Mouse (Mus musculus) hindbrain, embryonic 15.5 days (tissue): ENCODE measurements around the gene Hsd17b2. TPM values are rescaled to one million over a fixed set of nuclear protein-coding genes. Genes with fewer than 3 reads are reported as not detected.

Experiments
- ATAC-seq: fragments of 200-750 bp; cut with Nextera tagmentation; 2 replicates; pipeline ENCODE4 v1.8.0; 2017; ENCODE audit warnings: low read depth, moderate number of reproducible peaks, moderate TSS enrichment; ENCODE audit not compliant: low FRiP score
- H3K27ac ChIP-seq: fragments of 300-500 bp; sonication (generic); replicated peaks from 2 replicates; pipeline ENCODE4 v1.5.1; 2015; ENCODE audit warnings: mild to moderate bottlenecking, inconsistent platforms
- H3K27me3 ChIP-seq: fragments of 300-500 bp; sonication (generic); 2 replicates; pipeline ENCODE4 v1.6.1; 2015; ENCODE audit warnings: control low read depth, inconsistent platforms
- H3K36me3 ChIP-seq: fragments of 300-500 bp; sonication (generic); 2 replicates; pipeline ENCODE4 v1.6.1; 2015; ENCODE audit warnings: control low read depth, inconsistent platforms
- H3K4me1 ChIP-seq: fragments of 300-500 bp; sonication (generic); replicated peaks from 2 replicates; pipeline ENCODE4 v1.6.1; 2015; ENCODE audit warnings: control low read depth, inconsistent platforms
- H3K4me2 ChIP-seq: fragments of 300-500 bp; sonication (generic); 2 replicates; pipeline ENCODE4 v1.6.1; 2015; ENCODE audit warnings: moderate library complexity, mild to moderate bottlenecking, inconsistent platforms
- H3K4me3 ChIP-seq: fragments of 300-500 bp; sonication (generic); 2 replicates; pipeline ENCODE4 v1.5.1; 2015; ENCODE audit warnings: mild to moderate bottlenecking, inconsistent platforms
- H3K9ac ChIP-seq: fragments of 300-500 bp; sonication (generic); 2 replicates; pipeline ENCODE4 v1.6.1; 2015; ENCODE audit warnings: inconsistent platforms
- H3K9me3 ChIP-seq: fragments of 300-500 bp; sonication (generic); 2 replicates; pipeline ENCODE4 v1.6.1; 2016; ENCODE audit warnings: control low read depth, inconsistent platforms
- WGBS: fragments of 180-500 bp; shearing (Covaris S2); methylation state at CpG from one replicate; pipeline ENCODE4 v1.1.7; 2015; 5-methylcytosine and 5-hydroxymethylcytosine counted together
- polyA plus RNA-seq: library from polyadenylated mRNA; unstranded; fragments of >200 nt; fragmentation: Nextera tagmentation; extraction: Ambion mirVana; gene quantifications from 2 replicates; pipeline ENCODE4 v1.2.1, GENCODE M21; 2015

Gene Hsd17b2
- polyA plus RNA-seq, 1 experiment from 2014 or later: 0.26 TPM

- Histone ChIP-seq H3K4me3 (no peak overlapping the region), H3K9me3 (no peaks in the 10 kb centered on the region), H3K9ac (no peak overlapping the region), H3K27ac (no peak overlapping the region), H3K4me1 (no peaks in the 10 kb centered on the region), H3K36me3 (no peaks in the 10 kb centered on the region), H3K4me2 (no peak overlapping the region), H3K27me3 (no peaks in the 10 kb centered on the region)
- 88% methylated on average over 10 of the region's 10 CpGs for WGBS
- no peak for ATAC-seq
These were observed 17.7 kb upstream of the Hsd17b2 start for GRCm38 (mm10) chr8:117683925-117684472.

- Histone ChIP-seq H3K4me3 (no peak overlapping the region), H3K4me2 (no peak overlapping the region), H3K27me3 (no peaks in the 10 kb centered on the region), H3K36me3 (no peaks in the 10 kb centered on the region), H3K4me1 (no peaks in the 10 kb centered on the region), H3K9ac (no peak overlapping the region), H3K27ac (no peak overlapping the region), H3K9me3 (no peaks in the 10 kb centered on the region)
- no peak for ATAC-seq
- WGBS: 69% methylated on average over 11 of the region's 11 CpGs
These were observed 17.2 kb upstream of the Hsd17b2 start for GRCm38 (mm10) chr8:117684504-117684903.

GRCm38 (mm10) chr8:117687890-117688289 is 13.8 kb upstream of the Hsd17b2 start:
- Histone ChIP-seq H3K9ac (no peak overlapping the region), H3K4me1 (no peaks in the 10 kb centered on the region), H3K27me3 (no peaks in the 10 kb centered on the region), H3K36me3 (no peaks in the 10 kb centered on the region), H3K4me2 (no peak overlapping the region), H3K9me3 (no peaks in the 10 kb centered on the region), H3K4me3 (no peak overlapping the region), H3K27ac (no peak overlapping the region)
- no peak for ATAC-seq
- 92% methylated on average over 7 of the region's 7 CpGs for WGBS

GRCm38 (mm10) chr8:117692131-117692530 is 9.6 kb upstream of the Hsd17b2 start:
- Histone ChIP-seq H3K9ac (no peak overlapping the region), H3K27me3 (no peaks in the 10 kb centered on the region), H3K9me3 (no peaks in the 10 kb centered on the region), H3K27ac (no peak overlapping the region), H3K36me3 (no peaks in the 10 kb centered on the region), H3K4me3 (no peak overlapping the region), H3K4me1 (no peaks in the 10 kb centered on the region), H3K4me2 (no peak overlapping the region)
- ATAC-seq: no peak
- 92% methylated on average over 4 of the region's 4 CpGs for WGBS

- Histone ChIP-seq H3K36me3 (no peaks in the 10 kb centered on the region), H3K4me3 (no peak overlapping the region), H3K9ac (no peak overlapping the region), H3K4me2 (no peak overlapping the region), H3K27ac (no peak overlapping the region), H3K27me3 (no peaks in the 10 kb centered on the region), H3K4me1 (no peaks in the 10 kb centered on the region), H3K9me3 (no peaks in the 10 kb centered on the region)
- no peak for ATAC-seq
- 89% methylated on average over 1 of the region's 1 CpGs for WGBS
These were observed 6.1 kb upstream of the Hsd17b2 start for GRCm38 (mm10) chr8:117695636-117696035.

- Histone ChIP-seq H3K27me3 (no peaks in the 10 kb centered on the region), H3K27ac (no peak overlapping the region), H3K4me1 (peaks cover 7% of the 10 kb centered on the region), H3K36me3 (no peaks in the 10 kb centered on the region), H3K4me3 (no peak overlapping the region), H3K9me3 (no peaks in the 10 kb centered on the region), H3K9ac (no peak overlapping the region), H3K4me2 (no peak overlapping the region)
- WGBS: 40% methylated on average over 5 of the region's 5 CpGs
- ATAC-seq: no peak
These were observed 4.5 kb upstream of the Hsd17b2 start for GRCm38 (mm10) chr8:117697248-117697647.

- peaks cover 7% of the 10 kb centered on the region for H3K4me1 ChIP-seq
- ATAC-seq: no peak
- 56% methylated on average over 8 of the region's 8 CpGs for WGBS
- no peak overlapping the region for H3K27ac ChIP-seq
- H3K27me3 ChIP-seq: no peaks in the 10 kb centered on the region
- H3K9ac ChIP-seq: no peak overlapping the region
- H3K4me2 ChIP-seq: no peak overlapping the region
- H3K9me3 ChIP-seq: no peaks in the 10 kb centered on the region
- H3K4me3 ChIP-seq: no peak overlapping the region
- no peaks in the 10 kb centered on the region for H3K36me3 ChIP-seq
These were observed 1.0 kb upstream of the Hsd17b2 start for GRCm38 (mm10) chr8:117700699-117701098.

- H3K9me3 ChIP-seq: no peaks in the 10 kb centered on the region
- H3K4me2 ChIP-seq: no peak overlapping the region
- WGBS: 93% methylated on average over 8 of the region's 8 CpGs
- H3K27me3 ChIP-seq: no peaks in the 10 kb centered on the region
- H3K9ac ChIP-seq: no peak overlapping the region
- no peak for ATAC-seq
- H3K27ac ChIP-seq: no peak overlapping the region
- no peak overlapping the region for H3K4me3 ChIP-seq
- peaks cover 7% of the 10 kb centered on the region for H3K4me1 ChIP-seq
- H3K36me3 ChIP-seq: no peaks in the 10 kb centered on the region
These were observed 458 bp upstream of the Hsd17b2 start for GRCm38 (mm10) chr8:117701246-117701645.

- no peak for ATAC-seq
- H3K4me1 ChIP-seq: peaks cover 7% of the 10 kb centered on the region
- H3K4me2 ChIP-seq: no peak overlapping the region
- no peak overlapping the region for H3K9ac ChIP-seq
- no peaks in the 10 kb centered on the region for H3K9me3 ChIP-seq
- H3K27me3 ChIP-seq: no peaks in the 10 kb centered on the region
- 55% methylated on average over 10 of the region's 10 CpGs for WGBS
- no peak overlapping the region for H3K4me3 ChIP-seq
- no peak overlapping the region for H3K27ac ChIP-seq
- H3K36me3 ChIP-seq: no peaks in the 10 kb centered on the region
These were observed 997 bp downstream of the Hsd17b2 start for GRCm38 (mm10) chr8:117702701-117703100.

- H3K4me1 ChIP-seq: peaks cover 7% of the 10 kb centered on the region
- H3K27ac ChIP-seq: no peak overlapping the region
- WGBS: 92% methylated on average over 4 of the region's 4 CpGs
- no peak overlapping the region for H3K4me3 ChIP-seq
- no peak for ATAC-seq
- H3K4me2 ChIP-seq: no peak overlapping the region
- no peaks in the 10 kb centered on the region for H3K27me3 ChIP-seq
- H3K36me3 ChIP-seq: no peaks in the 10 kb centered on the region
- no peaks in the 10 kb centered on the region for H3K9me3 ChIP-seq
- no peak overlapping the region for H3K9ac ChIP-seq
These were observed 4.4 kb downstream of the Hsd17b2 start for GRCm38 (mm10) chr8:117706141-117706540.

- no peaks in the 10 kb centered on the region for H3K4me1 ChIP-seq
- WGBS: 30% methylated on average over 5 of the region's 5 CpGs
- H3K27ac ChIP-seq: no peak overlapping the region
- no peak for ATAC-seq
- H3K9ac ChIP-seq: no peak overlapping the region
- no peak overlapping the region for H3K4me3 ChIP-seq
- no peaks in the 10 kb centered on the region for H3K36me3 ChIP-seq
- H3K9me3 ChIP-seq: no peaks in the 10 kb centered on the region
- no peak overlapping the region for H3K4me2 ChIP-seq
- H3K27me3 ChIP-seq: no peaks in the 10 kb centered on the region
These were observed 10.5 kb downstream of the Hsd17b2 start for GRCm38 (mm10) chr8:117712226-117712625.

- no peak for ATAC-seq
- H3K27ac ChIP-seq: no peak overlapping the region
- no peak overlapping the region for H3K4me3 ChIP-seq
- H3K36me3 ChIP-seq: no peaks in the 10 kb centered on the region
- no peaks in the 10 kb centered on the region for H3K9me3 ChIP-seq
- H3K4me2 ChIP-seq: no peak overlapping the region
- H3K4me1 ChIP-seq: no peaks in the 10 kb centered on the region
- no peaks in the 10 kb centered on the region for H3K27me3 ChIP-seq
- WGBS: 90% methylated on average over 5 of the region's 5 CpGs
- H3K9ac ChIP-seq: no peak overlapping the region
These were observed 12.9 kb downstream of the Hsd17b2 start for GRCm38 (mm10) chr8:117714604-117715003.

GRCm38 (mm10) chr8:117715896-117716295 is 14.2 kb downstream of the Hsd17b2 start:
- H3K36me3 ChIP-seq: no peaks in the 10 kb centered on the region
- whole genome bisulfite sequencing: 72% methylated on average over 5 of the region's 5 CpGs
- no peak overlapping the region for H3K4me3 ChIP-seq
- no peak overlapping the region for H3K4me2 ChIP-seq
- H3K27ac ChIP-seq: no peak overlapping the region
- H3K9me3 ChIP-seq: no peaks in the 10 kb centered on the region
- H3K27me3 ChIP-seq: no peaks in the 10 kb centered on the region
- H3K4me1 ChIP-seq: no peaks in the 10 kb centered on the region
- no peak overlapping the region for H3K9ac ChIP-seq
- ATAC-seq: no peak
